Mouse (Mus musculus) hindbrain, embryonic 11.5 days (tissue): ENCODE results near the gene Rai14. TPM values are rescaled to one million over a fixed set of nuclear protein-coding genes. Genes with fewer than 3 reads are reported as not detected.
A peak's percentile ranks its signal among the peaks of the same experiment; 100 is the strongest.

Experiments used
- ATAC-seq: fragments of 200-750 bp; cut with Nextera tagmentation; 2 replicates; pipeline ENCODE4 v1.8.0; 2017; ENCODE audit warnings: mild to moderate bottlenecking, moderate TSS enrichment, moderate library complexity; ENCODE audit not compliant: low FRiP score
- DNase-seq: peaks from one replicate; pipeline ENCODE4 v3.0.0-alpha.2; 2015; ENCODE audit warnings: low spot score
- H3K27ac ChIP-seq: fragments of 300-500 bp; sonication (generic); 2 replicates; pipeline ENCODE4 v1.5.1; 2014; ENCODE audit warnings: mild to moderate bottlenecking, low read depth, low read length
- H3K27me3 ChIP-seq: fragments of 300-500 bp; sonication (generic); 2 replicates; pipeline ENCODE4 v1.6.1; 2014; ENCODE audit warnings: mild to moderate bottlenecking, low read length, moderate library complexity, mixed read lengths; ENCODE audit not compliant: control insufficient read depth, insufficient read depth
- H3K36me3 ChIP-seq: fragments of 300-500 bp; sonication (generic); 2 replicates; pipeline ENCODE4 v1.6.1; 2014; ENCODE audit warnings: mild to moderate bottlenecking, low read length, moderate library complexity, mixed read lengths; ENCODE audit not compliant: control insufficient read depth, insufficient read depth
- H3K4me1 ChIP-seq: fragments of 300-500 bp; sonication (generic); replicated peaks from 2 replicates; pipeline ENCODE4 v1.6.1; 2014; ENCODE audit warnings: low read length, mixed read lengths; ENCODE audit not compliant: control insufficient read depth, insufficient read depth
- H3K4me2 ChIP-seq: fragments of 300-500 bp; sonication (generic); replicated peaks from 2 replicates; pipeline ENCODE4 v1.6.1; 2014; ENCODE audit warnings: mild to moderate bottlenecking, low read depth, low read length
- H3K4me3 ChIP-seq: fragments of 300-500 bp; sonication (generic); 2 replicates; pipeline ENCODE4 v1.5.1; 2014; ENCODE audit warnings: low read depth, low read length
- H3K9ac ChIP-seq: fragments of 300-500 bp; sonication (generic); 2 replicates; pipeline ENCODE4 v1.6.1; 2014; ENCODE audit warnings: low read depth, low read length
- H3K9me3 ChIP-seq: fragments of 300-500 bp; sonication (generic); 2 replicates; pipeline ENCODE4 v1.6.1; 2016; ENCODE audit warnings: low read length; ENCODE audit not compliant: control insufficient read depth
- WGBS: fragments of 180-500 bp; shearing (Covaris S2); extraction: QIAGEN DNeasy Blood & Tissue Kit; methylation state at CpG from one replicate; pipeline ENCODE4 v1.1.7; 2014; 5-methylcytosine and 5-hydroxymethylcytosine counted together
- polyA plus RNA-seq: library from polyadenylated mRNA; unstranded; fragments of >200 nt; fragmentation: Nextera tagmentation; extraction: Ambion mirVana; gene quantifications from 2 replicates; pipeline ENCODE4 v1.2.1, GENCODE M21; 2014

Gene Rai14
- polyA plus RNA-seq, 1 experiment from 2014 or later = 93.4 TPM

- DNase-seq = no peak
- no peak for ATAC-seq
- Histone ChIP-seq H3K27me3 (no peaks in the 10 kb centered on the region), H3K9me3 (no peaks in the 10 kb centered on the region), H3K4me2 (no peak overlapping the region), H3K4me3 (no peak overlapping the region), H3K9ac (no peak overlapping the region), H3K27ac (no peak overlapping the region), H3K36me3 (no peaks in the 10 kb centered on the region), H3K4me1 (0 out of 2 replicates have a peak, but pooled peaks cover 3% of the 10 kb centered on the region)
- 11% methylated on average over 5 of the region's 5 CpGs for WGBS
Measured at GRCm38 (mm10) chr15:10715966-10716365, 1.5 kb upstream of the Rai14 start.

- DNase-seq (peak; percentile 61), ATAC-seq (peak; percentile 36)
- Histone ChIP-seq H3K27me3 (no peaks in the 10 kb centered on the region), H3K9me3 (no peaks in the 10 kb centered on the region), H3K9ac (peak overlapping the region; percentile 87; the same call in 1 of the 2 replicates), H3K36me3 (no peaks in the 10 kb centered on the region), H3K4me1 (0 out of 2 replicates have a peak, but pooled peaks cover 3% of the 10 kb centered on the region), H3K4me2 (peak overlapping the region; percentile 83), H3K27ac (0 out of 2 replicates have a peak overlapping the region, but pooled peaks have one; percentile 82), H3K4me3 (peak overlapping the region; percentile 89)
- WGBS = under 1% methylated on average over 10 of the region's 10 CpGs
Measured at GRCm38 (mm10) chr15:10715139-10715505, 698 bp upstream of the Rai14 start.

- ATAC-seq = peak; percentile 68
- Histone ChIP-seq H3K27ac (peak overlapping the region; percentile 82), H3K9ac (peak overlapping the region; percentile 87), H3K9me3 (no peaks in the 10 kb centered on the region), H3K27me3 (no peaks in the 10 kb centered on the region), H3K4me2 (peak overlapping the region; percentile 83), H3K4me1 (0 out of 2 replicates have a peak, but pooled peaks cover 3% of the 10 kb centered on the region), H3K4me3 (peak overlapping the region; percentile 89), H3K36me3 (no peaks in the 10 kb centered on the region)
- WGBS = under 1% methylated on average over 34 of the region's 35 CpGs
- peak; percentile 68 for DNase-seq
Measured at GRCm38 (mm10) chr15:10713626-10714316, 653 bp downstream of the Rai14 start.

- Histone ChIP-seq H3K36me3 (no peaks in the 10 kb centered on the region), H3K4me3 (peak overlapping the region; percentile 89), H3K9ac (peak overlapping the region; percentile 87), H3K27me3 (no peaks in the 10 kb centered on the region), H3K9me3 (no peaks in the 10 kb centered on the region), H3K4me1 (0 out of 2 replicates have a peak, but pooled peaks cover 3% of the 10 kb centered on the region), H3K4me2 (peak overlapping the region; percentile 83), H3K27ac (no peak overlapping the region; the same call in none of the 2 replicates)
- peak; percentile 59 for DNase-seq
- ATAC-seq = peak; percentile 12; the same call in 1 of the 2 replicates
- 4% methylated on average over 13 of the region's 13 CpGs for WGBS
Measured at GRCm38 (mm10) chr15:10713181-10713625, 1.2 kb downstream of the Rai14 start.

GRCm38 (mm10) chr15:10712288-10712687 lies 2.1 kb downstream of the Rai14 start:
- 76% methylated on average over 3 of the region's 3 CpGs for WGBS
- DNase-seq (no peak), ATAC-seq (no peak)
- 0 out of 2 replicates have a peak, but pooled peaks cover 3% of the 10 kb centered on the region for H3K4me1 ChIP-seq
- H3K27me3 ChIP-seq = no peaks in the 10 kb centered on the region
- H3K36me3 ChIP-seq = no peaks in the 10 kb centered on the region
- peak overlapping the region; percentile 89 for H3K4me3 ChIP-seq
- H3K27ac ChIP-seq = no peak overlapping the region
- H3K9me3 ChIP-seq = no peaks in the 10 kb centered on the region
- H3K9ac ChIP-seq = peak overlapping the region; percentile 87; the same call in 1 of the 2 replicates
- H3K4me2 ChIP-seq = peak overlapping the region; percentile 83

DNA sequence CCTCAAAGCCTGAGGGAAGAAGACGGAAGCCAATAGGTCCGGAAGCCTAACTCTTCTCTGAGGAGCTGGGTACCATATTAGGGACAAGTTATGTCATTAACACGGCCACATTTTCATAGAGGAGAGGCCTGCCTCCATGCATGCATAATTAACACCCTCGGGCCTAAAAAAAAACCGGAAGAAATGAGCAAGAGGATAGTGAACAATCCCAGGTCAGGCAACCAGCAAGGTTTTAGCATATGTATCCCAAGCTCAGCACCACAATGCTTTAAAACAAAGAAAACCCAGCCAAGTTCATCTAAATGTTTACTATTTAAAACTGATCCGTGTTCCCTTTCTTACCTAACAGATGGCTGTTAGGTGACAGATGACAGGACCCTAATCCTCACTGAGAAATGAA lies 3.2 kb downstream of the Rai14 start:
- DNase-seq (no peak), ATAC-seq (no peak)
- H3K27me3 ChIP-seq = no peaks in the 10 kb centered on the region
- 0 out of 2 replicates have a peak, but pooled peaks cover 4% of the 10 kb centered on the region for H3K4me1 ChIP-seq
- 60% methylated on average over 6 of the region's 6 CpGs for WGBS
- no peaks in the 10 kb centered on the region for H3K9me3 ChIP-seq
- H3K4me2 ChIP-seq = peak overlapping the region; percentile 6; the same call in 1 of the 2 replicates
- H3K9ac ChIP-seq = no peak overlapping the region
- H3K4me3 ChIP-seq = no peak overlapping the region
- H3K36me3 ChIP-seq = no peaks in the 10 kb centered on the region
- no peak overlapping the region for H3K27ac ChIP-seq

- H3K27ac ChIP-seq = no peak overlapping the region
- H3K36me3 ChIP-seq = no peaks in the 10 kb centered on the region
- H3K4me2 ChIP-seq = no peak overlapping the region
- H3K27me3 ChIP-seq = no peaks in the 10 kb centered on the region
- no peaks in the 10 kb centered on the region for H3K9me3 ChIP-seq
- H3K9ac ChIP-seq = no peak overlapping the region
- 88% methylated on average over 10 of the region's 10 CpGs for WGBS
- H3K4me3 ChIP-seq = no peak overlapping the region
- DNase-seq = no peak
- ATAC-seq = no peak
- H3K4me1 ChIP-seq = 0 out of 2 replicates have a peak, but pooled peaks cover 5% of the 10 kb centered on the region
Measured at GRCm38 (mm10) chr15:10708591-10709272, 5.7 kb downstream of the Rai14 start.

DNA sequence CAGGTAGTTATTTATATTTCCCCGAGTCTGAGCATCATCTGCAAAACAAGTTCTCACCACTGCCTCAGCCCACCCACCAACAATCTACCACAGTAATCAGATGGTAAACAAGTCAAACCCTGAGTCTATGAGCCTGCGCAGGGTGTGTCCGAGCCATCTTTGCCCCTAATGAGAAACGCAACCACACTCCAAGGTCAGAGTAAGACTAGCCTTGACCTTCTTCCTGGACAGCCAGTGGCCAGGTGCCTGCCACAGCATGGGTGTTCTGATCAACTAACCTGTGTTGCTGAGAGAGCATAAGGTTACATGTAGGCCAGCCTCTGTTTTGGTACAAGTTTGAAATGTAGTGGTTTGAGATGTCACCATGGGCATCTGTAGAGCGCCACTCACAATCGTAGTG lies 7.3 kb downstream of the Rai14 start:
- 0 out of 2 replicates have a peak, but pooled peaks cover 5% of the 10 kb centered on the region for H3K4me1 ChIP-seq
- H3K9ac ChIP-seq = no peak overlapping the region
- no peaks in the 10 kb centered on the region for H3K9me3 ChIP-seq
- no peak for ATAC-seq
- WGBS = 91% methylated on average over 6 of the region's 6 CpGs
- H3K4me3 ChIP-seq = no peak overlapping the region
- H3K27me3 ChIP-seq = no peaks in the 10 kb centered on the region
- no peak overlapping the region for H3K27ac ChIP-seq
- DNase-seq = no peak
- H3K36me3 ChIP-seq = no peaks in the 10 kb centered on the region
- no peak overlapping the region for H3K4me2 ChIP-seq
